Mouse (Mus musculus) forebrain, postnatal 0 days (tissue): ENCODE results near the gene Tle3. TPM values are rescaled to one million over a fixed set of nuclear protein-coding genes. Genes with fewer than 3 reads are reported as not detected.

ENCODE experiments used
- ATAC-seq: fragments of 200-750 bp; cut with Nextera tagmentation; 2 replicates; pipeline ENCODE4 v1.8.0; 2017; ENCODE audit warnings: mild to moderate bottlenecking, moderate library complexity
- DNase-seq: peaks from one replicate; pipeline ENCODE4 v3.0.0-alpha.2; 2015
- H3K27ac ChIP-seq: fragments of 300-500 bp; sonication (generic); 2 replicates; pipeline ENCODE4 v1.5.1; 2014; ENCODE audit warnings: low read depth, mild to moderate bottlenecking, antibody characterized with exemption, low read length, moderate library complexity, mixed read lengths
- H3K27me3 ChIP-seq: fragments of 300-500 bp; sonication (generic); 2 replicates; pipeline ENCODE4 v1.6.1; 2014; ENCODE audit warnings: mild to moderate bottlenecking, low read length, mixed read lengths; ENCODE audit not compliant: insufficient read depth
- H3K36me3 ChIP-seq: fragments of 300-500 bp; sonication (generic); 2 replicates; pipeline ENCODE4 v1.6.1; 2014; ENCODE audit warnings: mild to moderate bottlenecking, moderate library complexity; ENCODE audit not compliant: insufficient read depth
- H3K4me1 ChIP-seq: fragments of 300-500 bp; sonication (generic); 2 replicates; pipeline ENCODE4 v1.6.1; 2014; ENCODE audit warnings: antibody characterized with exemption; ENCODE audit not compliant: insufficient read depth
- H3K4me2 ChIP-seq: fragments of 300-500 bp; sonication (generic); 2 replicates; pipeline ENCODE4 v1.6.1; 2014; ENCODE audit warnings: low read depth, mild to moderate bottlenecking, moderate library complexity
- H3K4me3 ChIP-seq: fragments of 300-500 bp; sonication (generic); 2 replicates; pipeline ENCODE4 v1.5.1; 2014; ENCODE audit warnings: low read depth, low read length, mixed read lengths
- H3K9ac ChIP-seq: fragments of 300-500 bp; sonication (generic); 2 replicates; pipeline ENCODE4 v1.6.1; 2014; ENCODE audit warnings: mild to moderate bottlenecking
- H3K9me3 ChIP-seq: fragments of 300-500 bp; sonication (generic); 2 replicates; pipeline ENCODE4 v1.6.1; 2016; ENCODE audit warnings: low read length
- CTCF ChIP-seq: sonication (generic); IDR thresholded peaks from 2 replicates; pipeline ENCODE4 v1.5.1; 2016; ENCODE audit warnings: antibody characterized with exemption, control low read depth, low read depth
- WGBS: fragments of 180-500 bp; shearing (Covaris S2); extraction: QIAGEN DNeasy Blood & Tissue Kit; methylation state at CpG from one replicate; pipeline ENCODE4 v1.1.7; 2014; 5-methylcytosine and 5-hydroxymethylcytosine counted together
- polyA plus RNA-seq: library from polyadenylated mRNA; unstranded; fragments of >200 nt; fragmentation: Nextera tagmentation; extraction: Ambion mirVana; gene quantifications from 2 replicates; pipeline ENCODE4 v1.2.1, GENCODE M21; 2015
- total RNA-seq: library from RNA; depleted of rRNA; stranded (reverse); fragments of >200 nt; gene quantifications from 2 replicates; pipeline ENCODE4 v1.2.3, GENCODE M21; 2014

Tle3 gene
- total and polyA plus RNA-seq, 2 experiments from 2014 or later, result 16.3 to 66.3 TPM

DNA sequence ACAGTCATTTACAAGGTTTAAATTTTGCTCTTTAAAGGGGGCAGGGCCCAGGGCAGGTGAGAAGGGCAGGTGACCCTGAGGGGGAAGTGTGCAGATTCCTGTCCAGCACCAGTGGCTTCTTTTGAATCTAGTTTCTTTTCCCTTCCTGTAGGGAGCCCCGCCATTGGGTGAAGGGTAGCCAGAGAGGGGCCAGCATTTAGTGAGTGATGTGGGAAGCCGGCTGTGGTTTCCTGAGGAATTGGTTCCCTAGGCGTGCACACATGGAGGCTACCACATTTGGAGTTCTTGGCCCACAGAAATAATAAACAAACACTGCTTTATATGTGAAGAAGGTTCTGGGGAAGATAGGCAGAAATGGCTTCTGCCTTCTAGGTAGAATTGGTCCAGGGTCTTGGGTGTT is 4.5 kb downstream of the Tle3 start:
- peak overlapping the region; percentile 83 for H3K4me3 ChIP-seq
- no peaks in the 10 kb centered on the region for H3K9me3 ChIP-seq
- H3K4me2 ChIP-seq, result peak overlapping the region; percentile 99
- H3K27me3 ChIP-seq, result no peaks in the 10 kb centered on the region
- no peak overlapping the region for H3K27ac ChIP-seq
- 0 out of 2 replicates have a peak, but pooled peaks cover 4% of the 10 kb centered on the region for H3K36me3 ChIP-seq
- TF ChIP-seq CTCF, result no peak
- H3K9ac ChIP-seq, result no peak overlapping the region
- H3K4me1 ChIP-seq, result peaks cover 34% of the 10 kb centered on the region
- WGBS, result 24% methylated on average over 3 of the region's 3 CpGs
- ATAC-seq (no peak), DNase-seq (no peak)

DNA sequence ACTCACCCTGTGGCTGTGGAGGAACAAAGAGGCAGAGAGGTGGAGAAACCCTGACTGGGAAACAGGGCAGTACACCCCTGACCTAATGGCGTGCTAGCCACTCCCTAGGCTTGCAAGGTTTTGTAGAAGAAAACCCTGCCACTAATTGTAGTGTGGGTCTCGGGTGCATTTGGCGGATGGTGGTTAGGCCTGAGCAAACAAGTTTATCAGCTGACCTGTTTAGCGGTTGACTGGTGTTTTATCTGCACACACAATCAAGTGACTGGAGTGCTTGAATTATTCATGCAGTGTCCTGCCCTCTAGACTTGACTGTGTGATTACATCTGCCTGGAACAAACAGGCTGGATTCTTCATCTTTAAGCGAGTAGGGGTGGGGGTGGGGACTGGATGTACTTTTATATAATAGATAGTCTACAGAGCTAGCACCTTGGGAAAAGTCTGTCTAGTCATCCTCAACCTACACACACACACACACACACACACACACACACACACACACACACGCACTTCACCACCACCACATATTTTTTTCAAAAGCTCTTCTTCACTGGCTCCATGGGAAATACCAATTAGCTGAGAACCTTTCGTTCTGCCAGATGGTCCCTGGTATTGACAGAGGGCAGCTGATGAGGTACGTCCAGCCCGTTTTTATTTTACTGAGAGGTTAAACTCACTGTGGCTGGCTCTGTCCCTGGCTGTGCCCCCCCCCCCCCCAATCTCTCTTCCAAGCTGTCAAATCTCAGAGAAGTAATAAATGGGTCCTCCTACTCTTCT is 5.7 kb downstream of the Tle3 start:
- WGBS, result 15% methylated on average over 9 of the region's 9 CpGs
- no peak for ATAC-seq

DNA sequence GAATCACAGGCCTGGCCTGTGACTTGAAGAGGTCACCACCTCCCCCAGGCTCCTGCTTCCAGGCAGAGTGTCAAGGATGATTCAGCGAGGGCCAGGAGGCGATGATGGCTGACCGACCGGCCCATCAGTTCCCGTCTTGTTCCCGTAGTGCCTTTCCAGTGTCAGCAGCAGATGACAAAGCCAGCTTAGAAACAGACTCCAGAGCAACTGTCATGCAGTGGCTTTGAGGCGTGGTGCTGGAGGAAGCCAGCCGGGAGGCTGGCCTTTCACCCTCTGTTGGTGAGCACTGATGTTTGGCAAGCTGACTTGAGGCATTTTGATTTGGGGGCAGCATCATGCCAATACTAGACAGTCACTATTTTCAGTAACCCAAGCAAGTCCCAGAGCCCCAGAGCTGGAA is 6.3 kb downstream of the Tle3 start:
- Histone ChIP-seq H3K9me3 (no peaks in the 10 kb centered on the region), H3K9ac (no peak overlapping the region), H3K27me3 (no peaks in the 10 kb centered on the region), H3K4me2 (peak overlapping the region; percentile 99), H3K4me3 (no peak overlapping the region), H3K4me1 (peaks cover 34% of the 10 kb centered on the region), H3K36me3 (peaks cover 4% of the 10 kb centered on the region; the same call in 1 of the 2 replicates), H3K27ac (no peak overlapping the region)
- no peak for DNase-seq
- TF ChIP-seq CTCF, result no peak
- 28% methylated on average over 8 of the region's 8 CpGs for WGBS
- no peak for ATAC-seq

More for the DNA sequence above, 5.7 kb downstream of the Tle3 start:
- no peak for DNase-seq
- Histone ChIP-seq H3K27ac (no peak overlapping the region), H3K9ac (no peak overlapping the region; the same call in 1 of the 2 replicates), H3K27me3 (no peaks in the 10 kb centered on the region), H3K36me3 (peaks cover 4% of the 10 kb centered on the region; the same call in 1 of the 2 replicates), H3K9me3 (no peaks in the 10 kb centered on the region), H3K4me1 (peaks cover 34% of the 10 kb centered on the region), H3K4me3 (peak overlapping the region; percentile 15), H3K4me2 (peak overlapping the region; percentile 99)
- no peak for TF ChIP-seq CTCF

- no peaks in the 10 kb centered on the region for H3K27me3 ChIP-seq
- H3K4me3 ChIP-seq, result no peak overlapping the region
- no peak for ATAC-seq
These were observed 7.0 kb downstream of the Tle3 start for GRCm38 (mm10) chr9:61379016-61379634.

DNA sequence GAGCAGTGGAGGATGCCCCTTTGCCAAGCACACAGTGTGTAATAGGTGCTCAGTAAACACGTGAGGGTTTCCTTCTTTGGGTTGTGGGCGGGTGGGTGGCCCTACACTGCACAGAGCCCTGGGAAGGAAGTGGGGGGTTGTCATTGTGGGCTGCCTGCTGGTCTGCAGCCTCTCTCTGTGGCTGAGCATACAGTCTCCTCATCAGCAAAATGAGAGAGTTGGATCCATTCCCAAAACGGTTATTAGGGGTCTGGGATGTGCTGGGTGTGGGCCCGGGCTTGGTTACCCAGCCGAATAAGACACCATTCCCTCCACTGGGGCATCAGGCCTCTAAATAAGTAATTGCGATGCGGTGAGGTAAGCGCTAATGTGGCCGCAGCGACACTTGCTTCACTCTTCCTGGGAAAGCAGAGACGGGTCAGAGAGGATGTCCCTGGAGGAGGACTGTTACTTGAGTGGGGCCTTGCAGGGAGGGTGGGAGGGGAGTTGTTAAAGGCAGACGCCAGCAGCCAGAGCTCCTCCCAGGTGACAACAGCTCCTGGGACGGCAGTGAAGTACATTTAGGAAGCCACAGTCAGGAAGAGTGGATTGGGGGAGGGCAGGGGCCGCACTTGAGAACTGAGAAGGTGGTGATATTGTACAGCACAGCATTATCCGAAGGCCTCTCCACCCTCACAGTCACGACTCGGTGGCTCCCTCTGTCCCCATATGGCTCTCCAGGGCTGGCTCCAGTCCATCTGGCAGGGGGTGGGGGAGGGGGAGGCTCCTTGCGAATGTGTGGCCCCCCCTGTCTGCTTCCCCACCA is 8.3 kb downstream of the Tle3 start:
- H3K27ac ChIP-seq, result no peak overlapping the region
- no peak overlapping the region for H3K4me3 ChIP-seq
- 14% methylated on average over 18 of the region's 18 CpGs for WGBS
- peak overlapping the region; percentile 1 for H3K4me2 ChIP-seq
- H3K9ac ChIP-seq, result no peak overlapping the region
- peaks cover 4% of the 10 kb centered on the region; the same call in 1 of the 2 replicates for H3K36me3 ChIP-seq
- no peaks in the 10 kb centered on the region for H3K9me3 ChIP-seq
- no peak for DNase-seq
- ATAC-seq, result peak; percentile 17; the same call in 1 of the 2 replicates
- no peaks in the 10 kb centered on the region for H3K27me3 ChIP-seq
- H3K4me1 ChIP-seq, result peaks cover 52% of the 10 kb centered on the region
- no peak for TF ChIP-seq CTCF

More at GRCm38 (mm10) chr9:61379016-61379634, 7.0 kb downstream of the Tle3 start:
- TF ChIP-seq CTCF, result peak; percentile 33
- Histone ChIP-seq H3K9ac (no peak overlapping the region), H3K27ac (no peak overlapping the region), H3K4me2 (peak overlapping the region; percentile 99; the same call in 1 of the 2 replicates), H3K4me1 (peaks cover 38% of the 10 kb centered on the region), H3K36me3 (peaks cover 4% of the 10 kb centered on the region; the same call in 1 of the 2 replicates), H3K9me3 (no peaks in the 10 kb centered on the region)
- WGBS, result 57% methylated on average over 11 of the region's 11 CpGs
- no peak for DNase-seq

DNA sequence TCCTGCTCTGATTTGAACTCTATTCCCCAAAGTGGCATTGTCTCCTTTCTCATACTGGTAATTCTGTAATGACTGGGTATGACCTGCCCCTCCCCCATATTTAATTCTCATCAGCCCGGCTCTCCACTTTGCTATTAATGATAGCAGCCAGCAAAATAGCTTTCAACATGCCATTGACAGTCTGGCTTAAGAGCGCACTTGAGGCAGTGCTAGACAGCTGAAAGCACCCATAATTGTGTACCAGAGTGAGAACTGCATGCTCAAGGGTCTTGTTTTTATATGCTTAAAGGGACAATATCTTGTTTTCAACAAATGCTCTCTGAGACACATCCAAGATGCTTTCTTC is 8.9 kb downstream of the Tle3 start:
- no peak for TF ChIP-seq CTCF
- Histone ChIP-seq H3K36me3 (peaks cover 4% of the 10 kb centered on the region; the same call in 1 of the 2 replicates), H3K4me3 (no peak overlapping the region), H3K9me3 (no peaks in the 10 kb centered on the region), H3K27ac (no peak overlapping the region), H3K4me2 (no peak overlapping the region), H3K4me1 (peaks cover 53% of the 10 kb centered on the region), H3K9ac (no peak overlapping the region), H3K27me3 (no peaks in the 10 kb centered on the region)
- WGBS, result 17% methylated on average over 2 of the region's 2 CpGs
- DNase-seq, result peak; percentile 62
- peak; percentile 58; the same call in 1 of the 2 replicates for ATAC-seq
